Mouse (Mus musculus) testis, adult 2 months (tissue): ENCODE results near the gene Sik1. TPM values are rescaled to one million over a fixed set of nuclear protein-coding genes. Genes with fewer than 3 reads are reported as not detected.

Source experiments
- H3K27ac ChIP-seq: fragments of 200-500 bp; 2 replicates; pipeline ENCODE4 v1.5.1; 2012; ENCODE audit warnings: low read depth, low read length; ENCODE audit not compliant: control insufficient read depth, insufficient read depth
- H3K27me3 ChIP-seq: fragments of 200-500 bp; 2 replicates; pipeline ENCODE4 v1.6.1; 2012; ENCODE audit warnings: mild to moderate bottlenecking, low read length, moderate library complexity; ENCODE audit not compliant: control insufficient read depth, insufficient read depth
- H3K36me3 ChIP-seq: fragments of 200-500 bp; 2 replicates; pipeline ENCODE4 v1.6.1; 2012; ENCODE audit warnings: mild to moderate bottlenecking, low read length; ENCODE audit not compliant: control insufficient read depth, insufficient read depth
- H3K4me1 ChIP-seq: fragments of 200-500 bp; 2 replicates; pipeline ENCODE4 v1.6.1; 2012; ENCODE audit warnings: low read length; ENCODE audit not compliant: control insufficient read depth, insufficient read depth
- H3K4me3 ChIP-seq: fragments of 200-500 bp; 2 replicates; pipeline ENCODE4 v1.5.1; 2012; ENCODE audit warnings: low read depth, mild to moderate bottlenecking, low read length, moderate library complexity, mixed read lengths; ENCODE audit not compliant: control insufficient read depth
- CTCF ChIP-seq: fragments of 200-500 bp; IDR thresholded peaks from 2 replicates; pipeline ENCODE4 v1.5.1; 2012; ENCODE audit warnings: low read depth, mild to moderate bottlenecking, inconsistent platforms, low read length, moderate library complexity; ENCODE audit not compliant: control insufficient read depth, insufficient read depth, insufficient replicate concordance
- POLR2A ChIP-seq: fragments of 200-500 bp; IDR thresholded peaks from 2 replicates; pipeline ENCODE4 v1.6.1; 2012; ENCODE audit warnings: low read depth, mild to moderate bottlenecking, inconsistent platforms, low read length, moderate library complexity; ENCODE audit not compliant: control insufficient read depth
- polyA plus RNA-seq: library from polyadenylated mRNA; depleted of rRNA; stranded (reverse); fragments of >200 nt; gene quantifications from 2 replicates; pipeline ENCODE4 v1.2.3, GENCODE M21; 2012

Gene Sik1
- polyA plus RNA-seq, 1 experiment: 19.2 TPM

GRCm38 (mm10) chr17:31861661-31862060 lies 6.1 kb upstream of the Sik1 start:
- no peaks in the 10 kb centered on the region for H3K27me3 ChIP-seq
- no peak overlapping the region for H3K27ac ChIP-seq
- H3K4me3 ChIP-seq: no peak overlapping the region
- no peaks in the 10 kb centered on the region for H3K36me3 ChIP-seq
- peaks cover 13% of the 10 kb centered on the region for H3K4me1 ChIP-seq
- TF ChIP-seq POLR2A (no peak), CTCF (no peak)

GRCm38 (mm10) chr17:31860856-31861255 lies 5.3 kb upstream of the Sik1 start:
- TF ChIP-seq CTCF (no peak), POLR2A (no peak)
- Histone ChIP-seq H3K36me3 (no peaks in the 10 kb centered on the region), H3K27ac (no peak overlapping the region), H3K4me1 (peaks cover 18% of the 10 kb centered on the region), H3K4me3 (no peak overlapping the region), H3K27me3 (no peaks in the 10 kb centered on the region)

- TF ChIP-seq POLR2A: no peak
- no peak for TF ChIP-seq CTCF
- H3K4me1 ChIP-seq: peaks cover 22% of the 10 kb centered on the region
- no peaks in the 10 kb centered on the region for H3K36me3 ChIP-seq
- no peak overlapping the region for H3K27ac ChIP-seq
- H3K27me3 ChIP-seq: no peaks in the 10 kb centered on the region
- no peak overlapping the region for H3K4me3 ChIP-seq
These were observed 3.8 kb upstream of the Sik1 start for GRCm38 (mm10) chr17:31859367-31859766.

GRCm38 (mm10) chr17:31858786-31859185 lies 3.2 kb upstream of the Sik1 start:
- TF ChIP-seq POLR2A: no peak
- H3K4me3 ChIP-seq: no peak overlapping the region
- no peak overlapping the region for H3K27ac ChIP-seq
- no peaks in the 10 kb centered on the region for H3K27me3 ChIP-seq
- H3K36me3 ChIP-seq: no peaks in the 10 kb centered on the region
- peaks cover 22% of the 10 kb centered on the region for H3K4me1 ChIP-seq

GRCm38 (mm10) chr17:31857903-31858426 lies 2.4 kb upstream of the Sik1 start:
- Histone ChIP-seq H3K4me3 (peak overlapping the region; percentile 23; the same call in 1 of the 2 replicates), H3K27ac (no peak overlapping the region), H3K4me1 (peaks cover 22% of the 10 kb centered on the region), H3K27me3 (no peaks in the 10 kb centered on the region), H3K36me3 (no peaks in the 10 kb centered on the region)
- no peak for TF ChIP-seq POLR2A
- TF ChIP-seq CTCF: no peak

- peaks cover 22% of the 10 kb centered on the region for H3K4me1 ChIP-seq
- TF ChIP-seq POLR2A (no peak), CTCF (no peak)
These were observed 1.6 kb upstream of the Sik1 start for GRCm38 (mm10) chr17:31857251-31857650.

GRCm38 (mm10) chr17:31856519-31857160 lies 1.0 kb upstream of the Sik1 start:
- no peak for TF ChIP-seq CTCF
- peak; percentile 40; the same call in 1 of the 2 replicates for TF ChIP-seq POLR2A
- Histone ChIP-seq H3K4me1 (peaks cover 22% of the 10 kb centered on the region), H3K27ac (peak overlapping the region; percentile 91), H3K4me3 (peak overlapping the region; percentile 89), H3K36me3 (no peaks in the 10 kb centered on the region), H3K27me3 (no peaks in the 10 kb centered on the region)

More at GRCm38 (mm10) chr17:31857251-31857650, 1.6 kb upstream of the Sik1 start:
- Histone ChIP-seq H3K36me3 (no peaks in the 10 kb centered on the region), H3K27ac (peak overlapping the region; percentile 2; the same call in 1 of the 2 replicates), H3K4me3 (peak overlapping the region; percentile 89), H3K27me3 (no peaks in the 10 kb centered on the region)
